Mouse (Mus musculus): ENCODE measurements at regions not wholly inside any gene's neighbourhood (a gene's known extent, or its start where the extent isn't known, plus 50 kb on each side); places are given as distances from the start of the nearest gene placed in this dataset.

- no peak for DNase-seq
Measured at GRCm38 (mm10) chr10:51970113-51970512, 52.2 kb upstream of the Vgll2 start.

Measured in adrenal gland, postnatal 36 days (tissue).